Mouse (Mus musculus): ENCODE data around the gene Phactr4.

- no peak for TF ChIP-seq CTCF (conservative IDR thresholded peaks at IDR 0.05; ENCODE audit: low read length)
- TF ChIP-seq NANOG (IDR thresholded peaks at IDR 0.05; ENCODE audit: borderline replicate concordance, low read length): no peak
Observed at GRCm38 (mm10) chr4:132309140-132309848, 113.0 kb downstream of the Phactr4 start.
